In genomic region chr14:34532536-34532935, GRCm38 (mm10) we compare ENCODE assay signal across 28 mouse cellular contexts. TPM values are rescaled to one million over a fixed set of nuclear protein-coding genes. Genes with fewer than 3 reads are reported as not detected.
A peak's percentile ranks its signal among the peaks of the same experiment; 100 is the strongest.
DNase-seq lines count a peak whose midpoint lies in the region; ATAC-seq and TF ChIP-seq lines count a peak whose summit lies in the region.
"Had no signal": no experiment of that assay in that cellular context is flagged by ENCODE, and none has a peak within 500 bp of the region (broad histone marks: within the 10 kb centered on the region; RNA-seq: fewer than 3 reads in every experiment).

No protein-coding gene starts in this region.

- no peak for ATAC-seq in heart, embryonic 13.5 days (ENCODE audit: extremely low read depth, insufficient number of reproducible peaks, low FRiP score, low TSS enrichment)
- ATAC-seq: activated CD4-positive, CD25-positive, alpha-beta regulatory T cell, adult 4 months; forebrain, embryonic 16.5 days; hindbrain, embryonic 16.5 days; midbrain, embryonic 13.5 days had no signal

- no peak overlapping the region for H3K4me3 ChIP-seq in heart, embryonic 13.5 days
- H3K4me3 ChIP-seq in embryonic fibroblast, embryonic 13.5 days (ENCODE audit: insufficient read depth, low read length): no peak overlapping the region
- H3K4me3 ChIP-seq: limb, embryonic 13.5 days; midbrain, embryonic 13.5 days; neural tube, embryonic 12.5 days had no signal

- peaks cover 92% of the 10 kb centered on the region for H3K36me3 ChIP-seq in heart, embryonic 13.5 days
- H3K36me3 ChIP-seq: limb, embryonic 13.5 days; midbrain, embryonic 13.5 days; neural tube, embryonic 12.5 days had no signal

- H3K9ac ChIP-seq in heart, embryonic 13.5 days: no peak overlapping the region
- H3K9ac ChIP-seq: limb, embryonic 13.5 days; liver, embryonic 14.5 days; midbrain, embryonic 13.5 days; neural tube, embryonic 12.5 days had no signal

- peak overlapping the region; percentile 42; the same call in 1 of the 2 replicates for H3K27ac ChIP-seq in heart, embryonic 13.5 days (replicated peaks)
- peak overlapping the region; percentile 84 for H3K27ac ChIP-seq in embryonic fibroblast, embryonic 13.5 days (ENCODE audit: insufficient read depth, low read length)
- H3K27ac ChIP-seq: limb, embryonic 13.5 days; liver, embryonic 14.5 days; midbrain, embryonic 13.5 days; neural tube, embryonic 12.5 days had no signal

- WGBS in heart, embryonic 13.5 days: 61% methylated on average over 6 of the region's 6 CpGs

- H3K4me1 ChIP-seq in heart, embryonic 13.5 days: peaks cover 39% of the 10 kb centered on the region
- peaks cover 6% of the 10 kb centered on the region; the same call in 1 of the 2 replicates for H3K4me1 ChIP-seq in embryonic fibroblast, embryonic 13.5 days (ENCODE audit: control insufficient read depth, insufficient read depth, low read length)
- H3K4me1 ChIP-seq: limb, embryonic 13.5 days; midbrain, embryonic 13.5 days; neural tube, embryonic 12.5 days had no signal

- no peak for TF ChIP-seq CTCF in embryonic fibroblast, embryonic 13.5 days (IDR thresholded peaks at IDR 0.05; ENCODE audit: borderline replicate concordance, insufficient read depth, low read length)

- peaks cover 4% of the 10 kb centered on the region; the same call in 1 of the 2 replicates for H3K9me3 ChIP-seq in heart, embryonic 13.5 days
- H3K9me3 ChIP-seq: neural tube, embryonic 12.5 days had no signal

- no peak for TF ChIP-seq POLR2A in embryonic fibroblast, embryonic 13.5 days (IDR thresholded peaks at IDR 0.05; ENCODE audit: low read depth, low read length)

- H3K27me3 ChIP-seq in heart, embryonic 13.5 days (replicated peaks): peaks cover 14% of the 10 kb centered on the region; the same call in 1 of the 2 replicates
- H3K27me3 ChIP-seq: midbrain, embryonic 13.5 days; neural tube, embryonic 12.5 days had no signal

- H3K4me2 ChIP-seq in heart, embryonic 13.5 days: no peak overlapping the region
- H3K4me2 ChIP-seq: limb, embryonic 13.5 days; midbrain, embryonic 13.5 days; neural tube, embryonic 12.5 days had no signal

- no peak for DNase-seq in heart, adult 18-20 months
- peak; percentile 21 for DNase-seq in kidney, postnatal 14 days
- no peak for DNase-seq in kidney, postnatal 10 days
- DNase-seq in 3T3-L1 (ENCODE audit: low read depth, low spot score): peak; percentile 58
- DNase-seq in cerebellum, adult 18-20 months: no peak
- no peak for DNase-seq in adrenal gland, postnatal 25 days
- DNase-seq: adrenal gland, postnatal 10 days; cerebellum, adult 11 months; cerebellum, postnatal 14 days; embryo, embryonic 11 days; heart, postnatal 36 days; kidney, adult 18-20 months; thymus, postnatal 14 days had no signal

RNA-seq across cellular contexts. Expression of gene 9230112D13Rik, which starts 9.9 kb away (rescaled TPM):
- polyA plus RNA-seq in heart, embryonic 13.5 days (2015; fragmentation: Nextera tagmentation; extraction: Ambion mirVana): not detected in 2 replicates
- total RNA-seq in heart, adult 18-20 months (2021): not detected
- polyA plus RNA-seq in embryonic fibroblast, embryonic 13.5 days (2011; ENCODE audit: insufficient read length, low read depth, missing spikeins): not detected in 2 replicates
- not detected in 2 replicates for total RNA-seq in adrenal gland, postnatal 25 days (2021)
- total RNA-seq: adrenal gland, postnatal 10 days; heart, postnatal 36 days; layer of hippocampus, postnatal 25 days; left cerebral cortex, postnatal 10 days; megakaryocyte, adult 5-6 weeks had no signal
- polyA plus RNA-seq: activated CD4-positive, CD25-positive, alpha-beta regulatory T cell, adult 4 months; brain, embryonic 14.5 days; embryonic facial prominence, embryonic 14.5 days; forebrain, embryonic 16.5 days; hindbrain, embryonic 16.5 days; limb, embryonic 13.5 days; liver, embryonic 14.5 days; midbrain, embryonic 13.5 days; neural tube, embryonic 12.5 days; testis, adult 2 months had no signal

RNA-seq across cellular contexts. Expression of gene Bmpr1a, which starts 29.4 kb away (rescaled TPM):
- 37.1 and 37.4 TPM in 2 replicates for polyA plus RNA-seq in heart, embryonic 13.5 days (2015; fragmentation: Nextera tagmentation; extraction: Ambion mirVana)
- total RNA-seq in heart, adult 18-20 months (2021): 10 to 100 TPM; 52.9 to 56.9 TPM
- 116 and 146 TPM in 2 replicates for polyA plus RNA-seq in embryonic fibroblast, embryonic 13.5 days (2011; ENCODE audit: insufficient read length, low read depth, missing spikeins)
- 64.7 and 73.0 TPM in 2 replicates for total RNA-seq in adrenal gland, postnatal 25 days (2021)

RNA-seq across cellular contexts. Expression of gene Ldb3, which starts 55.9 kb away (rescaled TPM):
- 226 and 249 TPM in 2 replicates for polyA plus RNA-seq in heart, embryonic 13.5 days (2015; fragmentation: Nextera tagmentation; extraction: Ambion mirVana)
- 1,000 to 10,000 TPM; 1,008 to 1,034 TPM for total RNA-seq in heart, adult 18-20 months (2021)
- 2.7 and 9.2 TPM in 2 replicates for polyA plus RNA-seq in embryonic fibroblast, embryonic 13.5 days (2011; ENCODE audit: insufficient read length, low read depth, missing spikeins)
- total RNA-seq in adrenal gland, postnatal 25 days (2021): 0.73 and 1.4 TPM in 2 replicates
- total RNA-seq: megakaryocyte, adult 5-6 weeks had no signal
- polyA plus RNA-seq: activated CD4-positive, CD25-positive, alpha-beta regulatory T cell, adult 4 months had no signal

Comparison
In these comparisons a context has a peak if more than half of its experiments do, and no peak if none do; other contexts are left out.
1. DNase-seq: peak in kidney, postnatal 14 days (single experiment) and 3T3-L1 (single experiment); none in heart, adult 18-20 months (0 of 2), kidney, postnatal 10 days (single experiment), cerebellum, adult 18-20 months (0 of 2) and adrenal gland, postnatal 25 days (single experiment).
2. RNA of gene Ldb3, which starts 55.9 kb away (total RNA-seq): 1,008 to 1,034 TPM in heart, adult 18-20 months; 0.73 to 1.4 TPM in adrenal gland, postnatal 25 days; every median in the first group is over 100 times any median in the second.